Mouse (Mus musculus): Measurements from ENCODE around the gene Cdh13.

Gene Cdh13

GRCm38 (mm10) chr8:118845690-118846089 is 562.2 kb downstream of the Cdh13 start:
- DNase-seq = no peak

- DNase-seq = peak; percentile 52 to 76
These were observed 564.5 kb downstream of the Cdh13 start for GRCm38 (mm10) chr8:118848021-118848420.

GRCm38 (mm10) chr8:118849515-118849914 is 566.0 kb downstream of the Cdh13 start:
- DNase-seq = peak; percentile 46 to 48

- DNase-seq = peak; percentile 17 to 40
These were observed 566.8 kb downstream of the Cdh13 start for GRCm38 (mm10) chr8:118850381-118850780.

GRCm38 (mm10) chr8:118851361-118851760 is 567.8 kb downstream of the Cdh13 start:
- DNase-seq = no peak

- DNase-seq = no peak
These were observed 569.3 kb downstream of the Cdh13 start for GRCm38 (mm10) chr8:118852861-118853260.

- DNase-seq = no peak
These were observed 571.1 kb downstream of the Cdh13 start for GRCm38 (mm10) chr8:118854656-118855055.

- DNase-seq = no peak
These were observed 582.8 kb downstream of the Cdh13 start for GRCm38 (mm10) chr8:118866332-118866731.

GRCm38 (mm10) chr8:118870711-118871110 is 587.2 kb downstream of the Cdh13 start:
- DNase-seq = no peak

- no peak for DNase-seq
These were observed 596.6 kb downstream of the Cdh13 start for GRCm38 (mm10) chr8:118879939-118880825.

- no peak for DNase-seq
These were observed 600.8 kb downstream of the Cdh13 start for GRCm38 (mm10) chr8:118884296-118884695.

- no peak for DNase-seq
These were observed 601.5 kb downstream of the Cdh13 start for GRCm38 (mm10) chr8:118884988-118885387.

- no peak for DNase-seq
These were observed 618.9 kb downstream of the Cdh13 start for GRCm38 (mm10) chr8:118902402-118902801.

GRCm38 (mm10) chr8:118916513-118916912 is 633.0 kb downstream of the Cdh13 start:
- DNase-seq = no peak

- DNase-seq = no peak
These were observed 653.9 kb downstream of the Cdh13 start for GRCm38 (mm10) chr8:118937412-118937811.

- DNase-seq = no peak
These were observed 654.5 kb downstream of the Cdh13 start for GRCm38 (mm10) chr8:118938025-118938424.

- DNase-seq = no peak
These were observed 668.5 kb downstream of the Cdh13 start for GRCm38 (mm10) chr8:118951766-118952741.

- DNase-seq = no peak
These were observed 672.6 kb downstream of the Cdh13 start for GRCm38 (mm10) chr8:118956109-118956508.

GRCm38 (mm10) chr8:118961877-118962545 is 678.5 kb downstream of the Cdh13 start:
- no peak for DNase-seq

- no peak for DNase-seq
These were observed 681.7 kb downstream of the Cdh13 start for GRCm38 (mm10) chr8:118965101-118965840.

GRCm38 (mm10) chr8:118968896-118969295 is 685.4 kb downstream of the Cdh13 start:
- DNase-seq = no peak

GRCm38 (mm10) chr8:118979800-118980199 is 696.3 kb downstream of the Cdh13 start:
- no peak for DNase-seq

Data from kidney, adult 8-10 months (tissue).